Mouse (Mus musculus) c-Kit-negative CD71-positive TER-119-positive erythroid progenitor cells, embryonic 14.5 days (primary cell): ENCODE data around the gene Dnaic2.
A peak's percentile ranks its signal among the peaks of the same experiment; 100 is the strongest.

Experiments
- DNase-seq: peaks from one replicate; pipeline ENCODE4 v3.0.0-alpha.2; 2013; ENCODE audit warnings: low read depth, low spot score

Gene Dnaic2

GRCm38 (mm10) chr11:114702311-114702995 lies 24.8 kb upstream of the Dnaic2 start:
- DNase-seq = no peak

- DNase-seq = no peak
These were observed 24.2 kb upstream of the Dnaic2 start for GRCm38 (mm10) chr11:114702996-114703361.

- no peak for DNase-seq
These were observed 22.9 kb upstream of the Dnaic2 start for GRCm38 (mm10) chr11:114704071-114704913.

- no peak for DNase-seq
These were observed 20.9 kb upstream of the Dnaic2 start for GRCm38 (mm10) chr11:114706358-114706757.

- no peak for DNase-seq
These were observed 15.8 kb upstream of the Dnaic2 start for GRCm38 (mm10) chr11:114711393-114711792.

- no peak for DNase-seq
These were observed 15.3 kb upstream of the Dnaic2 start for GRCm38 (mm10) chr11:114711861-114712260.

GRCm38 (mm10) chr11:114714526-114714925 lies 12.7 kb upstream of the Dnaic2 start:
- no peak for DNase-seq

- no peak for DNase-seq
These were observed 11.7 kb upstream of the Dnaic2 start for GRCm38 (mm10) chr11:114715531-114715930.

- no peak for DNase-seq
These were observed 6.7 kb upstream of the Dnaic2 start for GRCm38 (mm10) chr11:114720535-114720934.

GRCm38 (mm10) chr11:114722438-114722837 lies 4.8 kb upstream of the Dnaic2 start:
- no peak for DNase-seq

GRCm38 (mm10) chr11:114723030-114723429 lies 4.2 kb upstream of the Dnaic2 start:
- no peak for DNase-seq

- no peak for DNase-seq
These were observed 2.2 kb upstream of the Dnaic2 start for GRCm38 (mm10) chr11:114724787-114725590.

GRCm38 (mm10) chr11:114727826-114728186 lies 598 bp downstream of the Dnaic2 start:
- DNase-seq = no peak

GRCm38 (mm10) chr11:114728333-114728732 lies 1.1 kb downstream of the Dnaic2 start:
- no peak for DNase-seq

- DNase-seq = no peak
These were observed 2.7 kb downstream of the Dnaic2 start for GRCm38 (mm10) chr11:114729832-114730363.

GRCm38 (mm10) chr11:114731711-114732110 lies 4.5 kb downstream of the Dnaic2 start:
- DNase-seq = no peak

- no peak for DNase-seq
These were observed 5.7 kb downstream of the Dnaic2 start for GRCm38 (mm10) chr11:114732890-114733289.

GRCm38 (mm10) chr11:114736111-114736510 lies 8.9 kb downstream of the Dnaic2 start:
- no peak for DNase-seq

- DNase-seq = peak; percentile 11
These were observed 9.9 kb downstream of the Dnaic2 start for GRCm38 (mm10) chr11:114736913-114737624.

- DNase-seq = no peak
These were observed 13.4 kb downstream of the Dnaic2 start for GRCm38 (mm10) chr11:114740598-114740997.

GRCm38 (mm10) chr11:114741451-114741850 lies 14.2 kb downstream of the Dnaic2 start:
- no peak for DNase-seq
